Mouse (Mus musculus): ENCODE results near the gene H2-Eb1.

Gene H2-Eb1

GRCm38 (mm10) chr17:34354539-34354938, 48.9 kb downstream of the H2-Eb1 start, which contains the start of gene Btnl2:
Gene Btnl2 (plus strand): TSS chr17:34354822.
- in situ Hi-C loops (cut with MboI; ENCODE audit: low pct_unique_long_range_greater_than_20kb in 1 of 2, low sequenced_read_pairs in 2 of 2, unreplicated experiment in 1 of 2) = loop anchor here (5.0 to 10.0 kb wide), 2 partner anchors 87 to 110 kb away; no protein-coding TSS in a partner anchor

GRCm38 (mm10) chr17:34354940-34355339, 49.3 kb downstream of the H2-Eb1 start:
- in situ Hi-C loops (cut with MboI; ENCODE audit: low pct_unique_long_range_greater_than_20kb in 1 of 2, low sequenced_read_pairs in 2 of 2, unreplicated experiment in 1 of 2) = loop anchor here (5.0 to 10.0 kb wide), 2 partner anchors 88 to 110 kb away; no protein-coding TSS in a partner anchor

- in situ Hi-C loops (cut with MboI; ENCODE audit: low pct_unique_long_range_greater_than_20kb in 1 of 2, low sequenced_read_pairs in 2 of 2, unreplicated experiment in 1 of 2) = no loop called here
Observed at GRCm38 (mm10) chr17:34362954-34363546, 57.4 kb downstream of the H2-Eb1 start.

GRCm38 (mm10) chr17:34363676-34364310, 58.1 kb downstream of the H2-Eb1 start:
- in situ Hi-C loops (cut with MboI; ENCODE audit: low pct_unique_long_range_greater_than_20kb in 1 of 2, low sequenced_read_pairs in 2 of 2, unreplicated experiment in 1 of 2) = no loop called here

GRCm38 (mm10) chr17:34365031-34365430, 59.4 kb downstream of the H2-Eb1 start:
- in situ Hi-C loops (cut with MboI; ENCODE audit: low pct_unique_long_range_greater_than_20kb in 1 of 2, low sequenced_read_pairs in 2 of 2, unreplicated experiment in 1 of 2) = no loop called here

Data from mouse embryonic stem cell (cell line).